Mouse (Mus musculus) thymus, adult 18-20 months (tissue): ENCODE measurements around the gene Kctd4.

Experiments used
- DNase-seq, 2 experiments: peaks; one replicate each; pipeline ENCODE4 v3.0.0; 2022; ENCODE audit warnings: mixed read lengths in 2 of 2

Gene Kctd4

DNA sequence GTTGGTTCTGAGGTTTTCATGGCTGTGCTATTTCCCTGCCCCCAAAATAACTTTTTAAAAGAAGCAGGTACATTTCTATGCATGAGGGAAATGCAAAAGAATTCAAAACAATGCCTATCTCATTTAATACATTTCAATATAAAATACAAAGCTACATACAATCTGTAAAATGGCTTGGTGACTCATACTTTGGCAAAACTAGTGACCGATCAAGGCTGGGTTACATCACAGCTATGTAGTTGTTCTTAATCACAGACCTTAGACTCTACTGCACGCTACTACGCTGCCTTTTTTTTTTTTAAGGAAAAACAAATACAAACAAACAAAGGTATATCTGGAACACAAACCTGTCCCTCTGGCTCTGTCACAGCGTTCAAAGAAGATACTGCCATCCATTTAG is 37.6 kb downstream of the Kctd4 start:
- DNase-seq = no peak

DNA sequence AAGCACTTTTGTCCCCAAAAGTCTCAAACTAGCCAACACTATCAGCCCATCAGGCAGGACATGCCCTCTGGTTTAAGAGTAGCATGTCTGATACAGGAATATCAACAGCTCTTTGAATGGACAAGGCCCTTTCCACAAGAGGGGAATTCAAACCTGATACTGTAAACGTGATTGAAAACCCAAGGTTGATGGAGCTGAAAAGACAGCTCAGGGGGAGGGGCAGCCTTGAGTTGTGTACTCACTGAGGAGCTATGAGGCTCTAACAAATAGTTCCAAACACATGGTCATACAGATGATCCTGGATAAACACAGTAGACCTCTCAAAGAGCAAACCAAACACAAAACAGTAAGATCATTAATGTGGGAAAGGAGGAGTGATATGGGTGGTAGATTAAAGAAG is 43.3 kb downstream of the Kctd4 start:
- DNase-seq = no peak

GRCm38 (mm10) chr14:76001781-76002180 is 47.0 kb downstream of the Kctd4 start:
- no peak for DNase-seq

GRCm38 (mm10) chr14:76005011-76005410 is 50.2 kb downstream of the Kctd4 start:
- no peak for DNase-seq

DNA sequence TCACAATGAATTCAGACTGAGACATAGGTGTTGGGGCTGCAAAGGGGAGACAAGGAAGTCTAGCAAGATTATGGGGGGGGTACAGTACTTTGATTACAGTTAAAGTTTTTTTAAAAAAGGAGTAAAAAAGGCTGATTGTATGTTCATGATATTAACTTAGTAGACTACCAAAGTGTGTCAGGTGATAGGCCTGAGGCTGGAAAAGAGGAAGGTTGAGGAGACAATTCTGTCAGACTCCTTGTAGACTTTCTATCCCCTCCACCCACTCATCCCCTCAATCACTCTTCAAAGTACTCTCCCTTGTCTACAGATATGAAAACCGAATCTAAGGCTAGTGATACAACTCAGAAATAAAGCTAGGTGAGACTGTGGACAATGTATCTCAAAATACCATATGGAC is 53.4 kb downstream of the Kctd4 start:
- DNase-seq = no peak

- no peak for DNase-seq
Measured at GRCm38 (mm10) chr14:76009185-76009584, 54.4 kb downstream of the Kctd4 start.

GRCm38 (mm10) chr14:76010102-76011061 is 55.6 kb downstream of the Kctd4 start, which contains the start of gene Gtf2f2:
Gene Gtf2f2, minus strand, starts transcription at chr14:76010865.
- peak; percentile 83 to 88 for DNase-seq

DNA sequence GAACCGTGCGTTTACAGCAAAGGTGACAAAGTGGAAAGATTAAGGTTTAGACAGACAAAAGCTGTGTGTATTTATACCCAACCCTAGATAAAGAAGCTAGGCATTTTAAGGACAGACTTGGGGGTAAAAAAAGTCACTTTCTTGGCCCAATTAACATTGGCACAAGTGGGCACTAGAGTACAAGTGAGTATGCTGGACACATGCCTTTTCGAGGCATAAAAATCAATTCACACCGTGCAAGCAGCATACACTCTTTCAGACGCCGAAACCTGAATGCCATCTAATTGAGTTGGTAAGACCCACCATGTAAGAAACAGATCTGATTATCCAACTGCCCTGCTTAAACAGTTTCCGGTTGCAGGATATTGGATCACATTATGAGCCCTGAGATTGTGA is 56.3 kb downstream of the Kctd4 start:
- no peak for DNase-seq

DNA sequence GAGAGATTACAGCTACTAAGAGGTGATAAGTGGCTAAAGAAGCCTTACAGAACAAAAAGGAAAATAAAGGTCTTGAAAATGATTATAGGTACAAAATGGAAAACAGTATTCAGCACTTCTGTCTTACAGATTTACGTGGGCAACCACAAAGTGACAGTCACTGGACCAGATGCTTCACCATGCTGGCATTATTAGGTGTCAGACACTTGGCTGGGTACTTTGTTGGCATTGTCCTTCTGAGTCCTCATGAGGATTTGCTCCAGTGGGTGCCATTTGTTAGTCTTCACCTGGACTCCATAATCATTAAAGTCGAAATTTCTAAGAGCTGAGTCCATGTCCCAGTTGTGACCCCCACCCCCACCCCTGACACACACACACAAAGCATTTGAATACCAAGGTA is 59.5 kb downstream of the Kctd4 start:
- no peak for DNase-seq
